Mouse (Mus musculus) small intestine, adult 2 months (tissue): ENCODE measurements around the gene Rasal1. TPM values are rescaled to one million over a fixed set of nuclear protein-coding genes. Genes with fewer than 3 reads are reported as not detected.

Experiments
- H3K27ac ChIP-seq: fragments of 200-500 bp; 2 replicates; pipeline ENCODE4 v1.5.1; 2012; ENCODE audit warnings: low read depth, low read length, control low read depth, inconsistent platforms; ENCODE audit not compliant: insufficient read depth
- H3K27me3 ChIP-seq: fragments of 200-500 bp; 2 replicates; pipeline ENCODE4 v1.6.1; 2012; ENCODE audit warnings: mild to moderate bottlenecking, moderate library complexity, low read length, inconsistent platforms; ENCODE audit not compliant: control insufficient read depth, insufficient read depth
- H3K36me3 ChIP-seq: fragments of 200-500 bp; 2 replicates; pipeline ENCODE4 v1.6.1; 2012; ENCODE audit warnings: mild to moderate bottlenecking, low read length, control low read depth, inconsistent platforms; ENCODE audit not compliant: control insufficient read depth, insufficient read depth
- H3K4me1 ChIP-seq: fragments of 200-500 bp; 2 replicates; pipeline ENCODE4 v1.6.1; 2012; ENCODE audit warnings: low read length, inconsistent platforms, mixed read lengths; ENCODE audit not compliant: control insufficient read depth, insufficient read depth, insufficient read length
- H3K4me3 ChIP-seq: fragments of 200-500 bp; 2 replicates; pipeline ENCODE4 v1.5.1; 2012; ENCODE audit warnings: low read depth, mild to moderate bottlenecking, control low read depth, inconsistent platforms, low read length, moderate library complexity
- CTCF ChIP-seq: fragments of 200-500 bp; IDR thresholded peaks from 2 replicates; pipeline ENCODE4 v1.5.1; 2012; ENCODE audit warnings: low read depth, mild to moderate bottlenecking, control low read depth, inconsistent platforms, low read length, moderate library complexity, mixed read lengths; ENCODE audit not compliant: insufficient replicate concordance, insufficient read length; ENCODE audit errors: extremely low read depth
- POLR2A ChIP-seq: fragments of 200-500 bp; IDR thresholded peaks from 2 replicates; pipeline ENCODE4 v1.6.1; 2012; ENCODE audit warnings: low read depth, mild to moderate bottlenecking, control low read depth, inconsistent platforms, low read length, moderate library complexity
- WGBS: fragments of 180-500 bp; shearing (Covaris S2); methylation state at CpG from one replicate; pipeline ENCODE4 v1.1.7; 2018; 5-methylcytosine and 5-hydroxymethylcytosine counted together
- polyA plus RNA-seq: library from polyadenylated mRNA; depleted of rRNA; stranded (reverse); fragments of >200 nt; gene quantifications from 2 replicates; pipeline ENCODE4 v1.2.3, GENCODE M21; 2012; rRNA removed

The Rasal1 gene
- polyA plus RNA-seq: 1.7 and 2.6 TPM in 2 replicates

- H3K27ac ChIP-seq: no peak within 1 kb of the TSS
- H3K36me3 ChIP-seq: no peaks in the 10 kb centered on the region
- H3K4me1 ChIP-seq: peaks cover 16% of the 10 kb centered on the region
- peaks cover 10% of the 10 kb centered on the region; the same call in 1 of the 2 replicates for H3K27me3 ChIP-seq
- 1% methylated on average over 51 of the region's 53 CpGs for WGBS
- H3K4me3 ChIP-seq: peak within 1 kb of the TSS; percentile 51
- TF ChIP-seq CTCF: peak; percentile 60; the same call in 1 of the 2 replicates
- no peak for TF ChIP-seq POLR2A
Observed at GRCm38 (mm10) chr5:120648569-120649373, at the start of gene Rasal1. TSS of gene Rasal1 (plus strand) at chr5:120648812.

- no peak overlapping the region for H3K27ac ChIP-seq
- 64% methylated on average over 6 of the region's 6 CpGs for WGBS
- TF ChIP-seq POLR2A (no peak), CTCF (no peak)
- no peaks in the 10 kb centered on the region for H3K27me3 ChIP-seq
- no peaks in the 10 kb centered on the region for H3K36me3 ChIP-seq
- no peaks in the 10 kb centered on the region for H3K4me1 ChIP-seq
- H3K4me3 ChIP-seq: no peak overlapping the region
Observed at GRCm38 (mm10) chr5:120599625-120600024, 49.0 kb upstream of the Rasal1 start.

- no peaks in the 10 kb centered on the region for H3K27me3 ChIP-seq
- H3K36me3 ChIP-seq: no peaks in the 10 kb centered on the region
- TF ChIP-seq POLR2A (no peak), CTCF (peak; percentile 44; the same call in 1 of the 2 replicates)
- 54% methylated on average over 11 of the region's 11 CpGs for WGBS
- H3K4me1 ChIP-seq: peaks cover 4% of the 10 kb centered on the region; the same call in 1 of the 2 replicates
- no peak overlapping the region for H3K27ac ChIP-seq
- no peak overlapping the region for H3K4me3 ChIP-seq
Observed at GRCm38 (mm10) chr5:120600946-120601668, 47.5 kb upstream of the Rasal1 start.

- H3K36me3 ChIP-seq: no peaks in the 10 kb centered on the region
- TF ChIP-seq CTCF: no peak
- no peak for TF ChIP-seq POLR2A
- 96% methylated on average over 12 of the region's 12 CpGs for WGBS
Observed at GRCm38 (mm10) chr5:120602210-120602609, 46.4 kb upstream of the Rasal1 start.

GRCm38 (mm10) chr5:120603515-120603914 is 45.1 kb upstream of the Rasal1 start:
- peaks cover 4% of the 10 kb centered on the region; the same call in 1 of the 2 replicates for H3K4me1 ChIP-seq
- no peaks in the 10 kb centered on the region for H3K36me3 ChIP-seq
- H3K4me3 ChIP-seq: no peak overlapping the region
- H3K27ac ChIP-seq: no peak overlapping the region
- H3K27me3 ChIP-seq: no peaks in the 10 kb centered on the region
- WGBS: 92% methylated on average over 7 of the region's 7 CpGs
- TF ChIP-seq CTCF (no peak), POLR2A (no peak)

More at GRCm38 (mm10) chr5:120602210-120602609, 46.4 kb upstream of the Rasal1 start:
- H3K4me3 ChIP-seq: no peak overlapping the region
- H3K27me3 ChIP-seq: no peaks in the 10 kb centered on the region
- H3K4me1 ChIP-seq: peaks cover 4% of the 10 kb centered on the region; the same call in 1 of the 2 replicates
- no peak overlapping the region for H3K27ac ChIP-seq

- Histone ChIP-seq H3K36me3 (no peaks in the 10 kb centered on the region), H3K27ac (no peak overlapping the region), H3K4me3 (peak overlapping the region; percentile 53), H3K27me3 (no peaks in the 10 kb centered on the region), H3K4me1 (peaks cover 4% of the 10 kb centered on the region; the same call in 1 of the 2 replicates)
- TF ChIP-seq CTCF (peak; percentile 71; the same call in 1 of the 2 replicates), POLR2A (no peak)
- 12% methylated on average over 6 of the region's 6 CpGs for WGBS
Observed at GRCm38 (mm10) chr5:120604839-120605238, 43.8 kb upstream of the Rasal1 start.
